ENCODE assay signal across 26 mouse cellular contexts in the genomic region with DNA sequence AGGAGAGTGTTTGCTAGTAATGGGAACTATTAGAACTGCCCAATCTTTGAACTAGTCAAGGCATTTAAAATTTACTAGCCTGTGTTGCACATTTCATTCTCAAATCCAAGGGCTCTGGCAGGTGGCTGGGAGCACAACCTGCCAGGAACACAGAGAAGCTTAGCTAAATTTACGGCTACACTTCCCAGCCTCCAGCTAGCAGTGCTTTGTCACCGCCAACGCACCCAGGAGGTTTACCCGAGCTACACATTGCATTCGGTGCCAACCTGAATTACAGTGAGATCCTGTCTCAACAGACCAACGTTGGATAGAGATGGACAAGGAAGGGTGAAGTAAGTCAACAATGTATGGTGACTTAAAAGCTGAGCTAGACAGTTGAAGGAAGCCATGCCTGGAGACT.
"Had no signal": no experiment of that assay in that cellular context is flagged by ENCODE, and none has a peak within 500 bp of the region (broad histone marks: within the 10 kb centered on the region; RNA-seq: fewer than 3 reads in every experiment).

No protein-coding gene starts in this region.

- H3K27me3 ChIP-seq: hindbrain, embryonic 12.5 days; intestine, embryonic 15.5 days; limb, embryonic 12.5 days; liver, embryonic 13.5 days had no signal

- H3K9me3 ChIP-seq: heart, embryonic 10.5 days; heart, embryonic 12.5 days; hindbrain, embryonic 10.5 days; hindbrain, embryonic 12.5 days; intestine, embryonic 15.5 days; limb, embryonic 10.5 days; limb, embryonic 12.5 days; liver, embryonic 13.5 days had no signal

- H3K9ac ChIP-seq: heart, embryonic 12.5 days; hindbrain, embryonic 12.5 days; hindbrain, embryonic 14.5 days; intestine, embryonic 15.5 days; limb, embryonic 12.5 days; liver, embryonic 13.5 days had no signal

- DNase-seq: gastrocnemius, postnatal 14 days; gastrocnemius, postnatal 36 days; heart, adult 18-20 months; heart, postnatal 10 days; heart, postnatal 4 days; kidney, adult 18-20 months; kidney, adult 8-10 months; kidney, postnatal 10 days; kidney, postnatal 25 days; kidney, postnatal 4 days; liver; liver, embryonic 13.5 days had no signal

- H3K4me1 ChIP-seq: heart, embryonic 10.5 days; hindbrain, embryonic 10.5 days; hindbrain, embryonic 12.5 days; intestine, embryonic 15.5 days; limb, embryonic 10.5 days; limb, embryonic 12.5 days had no signal

- H3K36me3 ChIP-seq: heart, embryonic 10.5 days; heart, embryonic 12.5 days; hindbrain, embryonic 10.5 days; hindbrain, embryonic 12.5 days; intestine, embryonic 15.5 days; limb, embryonic 10.5 days; limb, embryonic 12.5 days; liver, embryonic 13.5 days had no signal

- ATAC-seq: hindbrain, embryonic 16.5 days; inflammation-experienced regulatory T-cells, adult 6 months; intestine, embryonic 15.5 days; intestine, postnatal 0 days had no signal

- H3K4me3 ChIP-seq: heart, embryonic 10.5 days; heart, embryonic 12.5 days; hindbrain, embryonic 10.5 days; hindbrain, embryonic 12.5 days; intestine, embryonic 15.5 days; layer of hippocampus, adult 2 months; left cerebral cortex, adult 2 months; limb, embryonic 10.5 days; limb, embryonic 12.5 days; liver, embryonic 13.5 days had no signal

- H3K27ac ChIP-seq: heart, embryonic 10.5 days; hindbrain, embryonic 10.5 days; hindbrain, embryonic 12.5 days; hindbrain, embryonic 14.5 days; intestine, embryonic 15.5 days; layer of hippocampus, adult 2 months; left cerebral cortex, adult 2 months; limb, embryonic 10.5 days; limb, embryonic 12.5 days; liver, embryonic 13.5 days had no signal

- H3K4me2 ChIP-seq: heart, embryonic 12.5 days; hindbrain, embryonic 12.5 days; hindbrain, embryonic 14.5 days; intestine, embryonic 15.5 days; limb, embryonic 12.5 days; liver, embryonic 11.5 days; liver, embryonic 13.5 days had no signal
